Mouse (Mus musculus) ES-Bruce4 (cell line): ENCODE data around the gene Pla2g4a. TPM values are rescaled to one million over a fixed set of nuclear protein-coding genes. Genes with fewer than 3 reads are reported as not detected.

ENCODE experiments used
- H3K27ac ChIP-seq: 2 replicates; pipeline ENCODE4 v1.5.1; 2012; ENCODE audit warnings: low read length, inconsistent platforms; ENCODE audit not compliant: insufficient read depth
- H3K27me3 ChIP-seq: 2 replicates; pipeline ENCODE4 v1.6.1; 2012; ENCODE audit warnings: mild to moderate bottlenecking, low read length, inconsistent platforms; ENCODE audit not compliant: control insufficient read depth, poor library complexity, insufficient read depth, severe bottlenecking
- H3K36me3 ChIP-seq: 2 replicates; pipeline ENCODE4 v1.6.1; 2012; ENCODE audit warnings: inconsistent platforms, mild to moderate bottlenecking, low read length, moderate library complexity; ENCODE audit not compliant: control insufficient read depth, poor library complexity, insufficient read depth, severe bottlenecking
- H3K4me1 ChIP-seq: one replicate; pipeline ENCODE4 v1.8.1; 2011; ENCODE audit warnings: low read length; ENCODE audit not compliant: control insufficient read depth, insufficient read depth
- H3K4me3 ChIP-seq: 2 replicates; pipeline ENCODE4 v1.5.1; 2011; ENCODE audit warnings: low read depth, mild to moderate bottlenecking, low read length
- H3K9ac ChIP-seq: 2 replicates; pipeline ENCODE4 v1.6.1; 2012; ENCODE audit warnings: low read depth, mild to moderate bottlenecking, inconsistent platforms; ENCODE audit not compliant: poor library complexity, severe bottlenecking
- H3K9me3 ChIP-seq: replicated peaks from 2 replicates; pipeline ENCODE4 v1.6.1; 2012; ENCODE audit warnings: mild to moderate bottlenecking, low read length, inconsistent platforms; ENCODE audit not compliant: control insufficient read depth, poor library complexity, insufficient read depth, severe bottlenecking
- CTCF ChIP-seq: IDR thresholded peaks from one replicate; pipeline ENCODE4 v1.8.1; 2011; ENCODE audit warnings: low read depth, low read length
- EP300 ChIP-seq: IDR thresholded peaks from 2 replicates; pipeline ENCODE4 v1.6.1; 2011; ENCODE audit warnings: low read depth, low read length; ENCODE audit not compliant: insufficient read depth
- POLR2A ChIP-seq: IDR thresholded peaks from one replicate; pipeline ENCODE4 v1.8.1; 2011; ENCODE audit warnings: low read length; ENCODE audit not compliant: insufficient read depth
- polyA plus RNA-seq: library from polyadenylated mRNA; stranded (reverse); fragments of >200 nt; gene quantifications from 2 replicates; pipeline ENCODE4 v1.2.4, GENCODE M21; 2011; ENCODE audit warnings: low read depth; ENCODE audit not compliant: missing spikeins, insufficient read depth, insufficient read length

Gene Pla2g4a
- 5.7 and 11.9 TPM in 2 replicates for polyA plus RNA-seq

- Histone ChIP-seq H3K27me3 (no peaks in the 10 kb centered on the region), H3K9ac (peak within 1 kb of the TSS; percentile 70; the same call in 1 of the 2 replicates), H3K9me3 (no peaks in the 10 kb centered on the region), H3K27ac (no peak within 1 kb of the TSS; the same call in 1 of the 2 replicates), H3K4me1 (peaks cover 2% of the 10 kb centered on the region), H3K36me3 (no peaks in the 10 kb centered on the region), H3K4me3 (peak within 1 kb of the TSS; percentile 77)
- TF ChIP-seq EP300: no peak
- no peak for TF ChIP-seq POLR2A
- TF ChIP-seq CTCF: no peak
These were observed at the start of gene Pla2g4a for GRCm38 (mm10) chr1:149960734-149961424. Pla2g4a (minus strand) TSS chr1:149961290.

- H3K27me3 ChIP-seq: no peaks in the 10 kb centered on the region
- H3K9me3 ChIP-seq: no peaks in the 10 kb centered on the region; the same call in 1 of the 2 replicates
- H3K27ac ChIP-seq: no peak overlapping the region
- H3K4me3 ChIP-seq: no peak overlapping the region
- H3K4me1 ChIP-seq: no peaks in the 10 kb centered on the region
- no peak overlapping the region for H3K9ac ChIP-seq
- H3K36me3 ChIP-seq: no peaks in the 10 kb centered on the region
- no peak for TF ChIP-seq POLR2A
- TF ChIP-seq EP300: no peak
- TF ChIP-seq CTCF: no peak
These were observed 49.5 kb upstream of the Pla2g4a start for GRCm38 (mm10) chr1:150010629-150010979.

- no peak overlapping the region for H3K9ac ChIP-seq
- H3K4me3 ChIP-seq: no peak overlapping the region
- H3K27ac ChIP-seq: 0 out of 2 replicates have a peak overlapping the region, but pooled peaks have one; percentile 14
- no peaks in the 10 kb centered on the region for H3K27me3 ChIP-seq
- H3K4me1 ChIP-seq: no peaks in the 10 kb centered on the region
- no peaks in the 10 kb centered on the region; the same call in 1 of the 2 replicates for H3K9me3 ChIP-seq
- H3K36me3 ChIP-seq: no peaks in the 10 kb centered on the region
- TF ChIP-seq CTCF (no peak), EP300 (0 out of 2 replicates have a peak, but pooled peaks have one; percentile 6), POLR2A (no peak)
These were observed 49.0 kb upstream of the Pla2g4a start for GRCm38 (mm10) chr1:150009968-150010628.

GRCm38 (mm10) chr1:150009134-150009533 lies 48.0 kb upstream of the Pla2g4a start:
- no peaks in the 10 kb centered on the region for H3K27me3 ChIP-seq
- TF ChIP-seq POLR2A (no peak), CTCF (no peak), EP300 (no peak)
- H3K36me3 ChIP-seq: no peaks in the 10 kb centered on the region
- no peaks in the 10 kb centered on the region for H3K4me1 ChIP-seq
- no peak overlapping the region for H3K27ac ChIP-seq
- no peak overlapping the region for H3K9ac ChIP-seq
- no peak overlapping the region for H3K4me3 ChIP-seq
- H3K9me3 ChIP-seq: no peaks in the 10 kb centered on the region; the same call in 1 of the 2 replicates

DNA sequence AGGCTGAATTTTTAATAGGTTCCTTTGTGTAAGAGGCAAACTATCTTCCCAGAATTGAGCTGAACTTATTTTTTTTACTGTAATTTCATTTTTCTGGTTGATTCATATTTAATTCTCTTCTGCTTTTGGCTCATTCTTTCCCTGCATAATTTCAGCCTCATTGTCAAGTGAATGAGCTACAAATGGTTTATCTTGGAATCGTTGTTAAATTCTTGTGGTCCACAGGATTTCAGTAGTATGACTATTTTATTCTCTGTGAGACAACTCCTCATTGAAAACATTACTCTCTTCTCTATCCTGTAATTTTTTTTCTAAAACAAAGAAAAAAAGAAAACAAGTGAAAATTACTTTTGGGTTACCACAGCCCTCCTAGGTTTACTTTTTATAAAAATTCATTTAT lies 14.5 kb upstream of the Pla2g4a start:
- H3K4me1 ChIP-seq: no peaks in the 10 kb centered on the region
- TF ChIP-seq EP300 (no peak), POLR2A (no peak), CTCF (no peak)
- no peaks in the 10 kb centered on the region for H3K9me3 ChIP-seq
- H3K36me3 ChIP-seq: no peaks in the 10 kb centered on the region
- H3K9ac ChIP-seq: no peak overlapping the region
- no peak overlapping the region for H3K4me3 ChIP-seq
- no peaks in the 10 kb centered on the region for H3K27me3 ChIP-seq
- H3K27ac ChIP-seq: no peak overlapping the region

DNA sequence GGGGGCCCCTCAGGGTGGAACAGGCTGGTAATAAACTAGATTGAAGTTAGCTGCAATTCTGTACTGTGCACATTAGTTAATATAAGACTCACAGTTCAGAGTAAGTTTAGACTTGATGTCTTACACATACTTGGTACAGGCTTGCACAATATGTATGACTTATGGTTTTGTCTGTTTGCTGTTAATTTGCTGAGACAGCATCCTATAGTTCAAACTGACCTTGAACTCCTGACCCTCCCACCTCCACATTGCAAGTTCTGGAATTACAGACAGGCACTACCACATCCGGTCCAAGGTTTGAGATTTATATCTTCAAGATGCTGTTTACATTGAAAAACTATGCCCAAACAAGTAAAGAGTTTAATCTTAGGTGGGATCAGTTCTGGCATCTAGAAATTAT lies 4.7 kb upstream of the Pla2g4a start:
- Histone ChIP-seq H3K9me3 (no peaks in the 10 kb centered on the region), H3K4me3 (no peak overlapping the region), H3K4me1 (peaks cover 2% of the 10 kb centered on the region), H3K36me3 (no peaks in the 10 kb centered on the region), H3K9ac (no peak overlapping the region), H3K27ac (no peak overlapping the region), H3K27me3 (no peaks in the 10 kb centered on the region)
- TF ChIP-seq EP300 (no peak), CTCF (no peak), POLR2A (no peak)
